Mouse (Mus musculus) MEL (cell line): Measurements from ENCODE around the gene Gga3.

Experiments used
- GATA1 ChIP-seq: IDR thresholded peaks from 2 replicates; pipeline ENCODE4 v1.6.1; 2011; ENCODE audit warnings: low read depth, low read length, improper control_type of control experiment
- MYC ChIP-seq: IDR thresholded peaks from 2 replicates; pipeline ENCODE4 v1.6.1; 2011; ENCODE audit warnings: low read depth, mild to moderate bottlenecking, low read length, improper control_type of control experiment, moderate library complexity

DNA sequence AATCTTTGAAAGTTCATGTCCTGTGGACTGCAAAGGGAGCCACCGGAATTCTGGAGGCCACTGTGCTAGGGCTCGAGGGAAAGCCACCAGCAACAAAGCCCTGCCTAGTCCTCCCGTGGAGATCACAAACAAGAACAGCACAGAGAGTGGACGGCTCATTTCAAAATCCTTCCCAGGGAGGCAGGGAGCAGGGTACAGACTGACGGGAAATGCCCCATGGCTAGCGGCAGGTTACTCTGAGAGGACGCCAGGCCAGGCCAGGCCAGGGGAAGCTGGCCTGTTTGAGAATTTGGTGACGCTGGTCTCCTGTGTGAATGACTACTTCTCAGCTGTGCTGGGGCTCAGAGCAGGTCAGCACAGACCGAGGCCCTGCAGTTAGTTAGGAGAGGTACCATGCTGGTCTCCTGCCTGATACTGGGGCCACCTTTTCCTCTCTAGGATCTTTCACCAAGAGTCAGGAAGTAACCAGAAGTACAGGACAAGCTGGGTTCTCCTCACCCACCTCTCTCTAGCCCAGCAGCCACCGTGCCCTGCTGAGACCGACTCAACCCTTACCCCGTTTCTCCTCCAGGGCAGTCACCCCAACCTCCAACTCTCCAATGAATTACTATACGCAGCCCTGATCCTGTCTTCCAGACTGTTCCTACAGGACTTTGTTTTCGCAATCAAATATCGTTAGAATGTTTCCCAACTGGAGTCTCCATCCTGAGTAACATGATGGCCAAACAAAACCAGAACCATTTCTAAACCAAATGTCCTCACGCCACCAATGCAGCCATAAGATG is 15.1 kb upstream of the Gga3 start:
- no peak for TF ChIP-seq GATA1
- no peak for TF ChIP-seq MYC
